Mouse (Mus musculus): Measurements from ENCODE around the gene Erc2.

Erc2 gene

GRCm38 (mm10) chr14:27778503-27778902 is 156.3 kb downstream of the Erc2 start:
- no peak for DNase-seq (ENCODE audit: low spot score in 2 of 2)

- DNase-seq (ENCODE audit: low spot score in 2 of 2) = no peak
Measured at GRCm38 (mm10) chr14:27778982-27779701, 156.9 kb downstream of the Erc2 start.

GRCm38 (mm10) chr14:27781221-27781620 is 159.0 kb downstream of the Erc2 start:
- no peak for DNase-seq (ENCODE audit: low spot score in 2 of 2)

- DNase-seq (ENCODE audit: low spot score in 2 of 2) = no peak
Measured at GRCm38 (mm10) chr14:27784826-27785225, 162.6 kb downstream of the Erc2 start.

GRCm38 (mm10) chr14:27785562-27785961 is 163.3 kb downstream of the Erc2 start:
- DNase-seq (ENCODE audit: low spot score in 2 of 2) = no peak

GRCm38 (mm10) chr14:27789066-27789898 is 167.1 kb downstream of the Erc2 start:
- DNase-seq (ENCODE audit: low spot score in 2 of 2) = no peak

GRCm38 (mm10) chr14:27798184-27798934 is 176.1 kb downstream of the Erc2 start:
- no peak for DNase-seq (ENCODE audit: low spot score in 2 of 2)

- DNase-seq (ENCODE audit: low spot score in 2 of 2) = no peak
Measured at GRCm38 (mm10) chr14:27800766-27801165, 178.5 kb downstream of the Erc2 start.

- peak in 1 of 2 experiments; percentile 22 for DNase-seq (ENCODE audit: low spot score in 2 of 2)
Measured at GRCm38 (mm10) chr14:27803961-27804360, 181.7 kb downstream of the Erc2 start.

GRCm38 (mm10) chr14:27805064-27805463 is 182.8 kb downstream of the Erc2 start:
- DNase-seq (ENCODE audit: low spot score in 2 of 2) = no peak

- DNase-seq (ENCODE audit: low spot score in 2 of 2) = peak in 1 of 2 experiments; percentile 33
Measured at GRCm38 (mm10) chr14:27808080-27808479, 185.9 kb downstream of the Erc2 start.

GRCm38 (mm10) chr14:27808523-27809114 is 186.4 kb downstream of the Erc2 start:
- no peak for DNase-seq (ENCODE audit: low spot score in 2 of 2)

- no peak for DNase-seq (ENCODE audit: low spot score in 2 of 2)
Measured at GRCm38 (mm10) chr14:27810790-27811189, 188.6 kb downstream of the Erc2 start.

- no peak for DNase-seq (ENCODE audit: low spot score in 2 of 2)
Measured at GRCm38 (mm10) chr14:27811649-27812048, 189.4 kb downstream of the Erc2 start.

- DNase-seq (ENCODE audit: low spot score in 2 of 2) = no peak
Measured at GRCm38 (mm10) chr14:27815739-27816138, 193.5 kb downstream of the Erc2 start.

GRCm38 (mm10) chr14:27818986-27819385 is 196.8 kb downstream of the Erc2 start:
- no peak for DNase-seq (ENCODE audit: low spot score in 2 of 2)

GRCm38 (mm10) chr14:27821801-27822200 is 199.6 kb downstream of the Erc2 start:
- no peak for DNase-seq (ENCODE audit: low spot score in 2 of 2)

GRCm38 (mm10) chr14:27822566-27822965 is 200.3 kb downstream of the Erc2 start:
- no peak for DNase-seq (ENCODE audit: low spot score in 2 of 2)

- no peak for DNase-seq (ENCODE audit: low spot score in 2 of 2)
Measured at GRCm38 (mm10) chr14:27823048-27823447, 200.8 kb downstream of the Erc2 start.

GRCm38 (mm10) chr14:27823897-27824296 is 201.7 kb downstream of the Erc2 start:
- DNase-seq (ENCODE audit: low spot score in 2 of 2) = no peak

GRCm38 (mm10) chr14:27826829-27827228 is 204.6 kb downstream of the Erc2 start:
- no peak for DNase-seq (ENCODE audit: low spot score in 2 of 2)

GRCm38 (mm10) chr14:27828089-27828488 is 205.9 kb downstream of the Erc2 start:
- DNase-seq (ENCODE audit: low spot score in 2 of 2) = no peak

Data from thymus, postnatal 10 days (tissue).